Mouse (Mus musculus) intestine, embryonic 15.5 days (tissue): ENCODE data around the gene Snrpa1. TPM values are rescaled to one million over a fixed set of nuclear protein-coding genes. Genes with fewer than 3 reads are reported as not detected.

ENCODE experiments used
- ATAC-seq: fragments of 200-750 bp; cut with Nextera tagmentation; 2 replicates; pipeline ENCODE4 v1.8.0; 2017; ENCODE audit warnings: moderate TSS enrichment, moderate library complexity
- H3K27ac ChIP-seq: fragments of 300-500 bp; sonication (generic); 2 replicates; pipeline ENCODE4 v1.5.1; 2015; ENCODE audit warnings: mild to moderate bottlenecking, inconsistent platforms
- H3K27me3 ChIP-seq: fragments of 300-500 bp; sonication (generic); replicated peaks from 2 replicates; pipeline ENCODE4 v1.6.1; 2015; ENCODE audit warnings: inconsistent platforms
- H3K36me3 ChIP-seq: fragments of 300-500 bp; sonication (generic); 2 replicates; pipeline ENCODE4 v1.6.1; 2015; ENCODE audit warnings: inconsistent platforms
- H3K4me1 ChIP-seq: fragments of 300-500 bp; sonication (generic); replicated peaks from 2 replicates; pipeline ENCODE4 v1.6.1; 2015; ENCODE audit warnings: inconsistent platforms
- H3K4me2 ChIP-seq: fragments of 300-500 bp; sonication (generic); replicated peaks from 2 replicates; pipeline ENCODE4 v1.6.1; 2015; ENCODE audit warnings: mild to moderate bottlenecking, inconsistent platforms
- H3K4me3 ChIP-seq: fragments of 300-500 bp; sonication (generic); replicated peaks from 2 replicates; pipeline ENCODE4 v1.5.1; 2015; ENCODE audit warnings: inconsistent platforms
- H3K9ac ChIP-seq: fragments of 300-500 bp; sonication (generic); 2 replicates; pipeline ENCODE4 v1.6.1; 2015; ENCODE audit warnings: inconsistent platforms
- H3K9me3 ChIP-seq: fragments of 300-500 bp; sonication (generic); 2 replicates; pipeline ENCODE4 v1.6.1; 2016; ENCODE audit warnings: inconsistent platforms
- WGBS: fragments of 180-500 bp; shearing (Covaris S2); methylation state at CpG from one replicate; pipeline ENCODE4 v1.1.7; 2015; 5-methylcytosine and 5-hydroxymethylcytosine counted together
- polyA plus RNA-seq: library from polyadenylated mRNA; unstranded; fragments of >200 nt; fragmentation: Nextera tagmentation; extraction: Ambion mirVana; gene quantifications from 2 replicates; pipeline ENCODE4 v1.2.1, GENCODE M21; 2015

The Snrpa1 gene
- polyA plus RNA-seq, 1 experiment from 2014 or later = 179 TPM

GRCm38 (mm10) chr7:66087652-66088051 lies 28.8 kb downstream of the Snrpa1 start:
- H3K9ac ChIP-seq = no peak overlapping the region
- H3K9me3 ChIP-seq = no peaks in the 10 kb centered on the region
- no peak for ATAC-seq
- no peak overlapping the region for H3K4me2 ChIP-seq
- 93% methylated on average over 4 of the region's 4 CpGs for WGBS
- H3K4me3 ChIP-seq = no peak overlapping the region
- no peaks in the 10 kb centered on the region for H3K27me3 ChIP-seq
- H3K36me3 ChIP-seq = peaks cover 62% of the 10 kb centered on the region
- no peak overlapping the region for H3K27ac ChIP-seq
- H3K4me1 ChIP-seq = 0 out of 2 replicates have a peak, but pooled peaks cover 5% of the 10 kb centered on the region

- H3K9ac ChIP-seq = no peak overlapping the region
- H3K4me3 ChIP-seq = no peak overlapping the region
- ATAC-seq = no peak
- 81% methylated on average over 2 of the region's 2 CpGs for WGBS
- no peaks in the 10 kb centered on the region for H3K9me3 ChIP-seq
- no peak overlapping the region for H3K4me2 ChIP-seq
- H3K27ac ChIP-seq = no peak overlapping the region
- H3K27me3 ChIP-seq = no peaks in the 10 kb centered on the region
- peaks cover 62% of the 10 kb centered on the region for H3K36me3 ChIP-seq
- H3K4me1 ChIP-seq = 0 out of 2 replicates have a peak, but pooled peaks cover 5% of the 10 kb centered on the region
These were observed 29.3 kb downstream of the Snrpa1 start for GRCm38 (mm10) chr7:66088077-66088476.

GRCm38 (mm10) chr7:66090676-66091190 lies 31.9 kb downstream of the Snrpa1 start:
- no peak overlapping the region for H3K4me3 ChIP-seq
- no peak overlapping the region for H3K4me2 ChIP-seq
- no peaks in the 10 kb centered on the region for H3K4me1 ChIP-seq
- H3K27me3 ChIP-seq = no peaks in the 10 kb centered on the region
- ATAC-seq = no peak
- peaks cover 48% of the 10 kb centered on the region for H3K36me3 ChIP-seq
- no peaks in the 10 kb centered on the region for H3K9me3 ChIP-seq
- no peak overlapping the region for H3K9ac ChIP-seq
- H3K27ac ChIP-seq = no peak overlapping the region
- 84% methylated on average over 11 of the region's 11 CpGs for WGBS

- no peak overlapping the region for H3K27ac ChIP-seq
- 85% methylated on average over 7 of the region's 7 CpGs for WGBS
- ATAC-seq = peak; percentile 25; the same call in 1 of the 2 replicates
- H3K4me1 ChIP-seq = no peaks in the 10 kb centered on the region
- H3K9ac ChIP-seq = no peak overlapping the region
- no peak overlapping the region for H3K4me3 ChIP-seq
- H3K27me3 ChIP-seq = no peaks in the 10 kb centered on the region
- peaks cover 44% of the 10 kb centered on the region for H3K36me3 ChIP-seq
- H3K4me2 ChIP-seq = no peak overlapping the region
- H3K9me3 ChIP-seq = no peaks in the 10 kb centered on the region
These were observed 32.8 kb downstream of the Snrpa1 start for GRCm38 (mm10) chr7:66091553-66091952.

GRCm38 (mm10) chr7:66092656-66093055 lies 33.9 kb downstream of the Snrpa1 start:
- no peak overlapping the region for H3K27ac ChIP-seq
- no peak overlapping the region for H3K9ac ChIP-seq
- H3K36me3 ChIP-seq = peaks cover 34% of the 10 kb centered on the region
- H3K4me3 ChIP-seq = no peak overlapping the region
- H3K4me2 ChIP-seq = no peak overlapping the region
- H3K4me1 ChIP-seq = no peaks in the 10 kb centered on the region
- H3K9me3 ChIP-seq = no peaks in the 10 kb centered on the region
- no peak for ATAC-seq
- WGBS = 87% methylated on average over 8 of the region's 8 CpGs
- no peaks in the 10 kb centered on the region for H3K27me3 ChIP-seq

- ATAC-seq = no peak
- no peak overlapping the region for H3K9ac ChIP-seq
- no peak overlapping the region for H3K27ac ChIP-seq
- no peaks in the 10 kb centered on the region for H3K9me3 ChIP-seq
- H3K4me1 ChIP-seq = no peaks in the 10 kb centered on the region
- no peaks in the 10 kb centered on the region for H3K27me3 ChIP-seq
- 77% methylated on average over 5 of the region's 5 CpGs for WGBS
- peaks cover 22% of the 10 kb centered on the region for H3K36me3 ChIP-seq
- no peak overlapping the region for H3K4me3 ChIP-seq
- H3K4me2 ChIP-seq = no peak overlapping the region
These were observed 35.3 kb downstream of the Snrpa1 start for GRCm38 (mm10) chr7:66094141-66094540.

GRCm38 (mm10) chr7:66098803-66099202 lies 40.0 kb downstream of the Snrpa1 start:
- H3K4me3 ChIP-seq = no peak overlapping the region
- WGBS = 80% methylated on average over 7 of the region's 7 CpGs
- H3K9ac ChIP-seq = no peak overlapping the region
- H3K4me2 ChIP-seq = no peak overlapping the region
- H3K9me3 ChIP-seq = no peaks in the 10 kb centered on the region
- H3K27me3 ChIP-seq = no peaks in the 10 kb centered on the region
- no peak overlapping the region for H3K27ac ChIP-seq
- H3K36me3 ChIP-seq = no peaks in the 10 kb centered on the region
- no peak for ATAC-seq
- H3K4me1 ChIP-seq = no peaks in the 10 kb centered on the region

- H3K9me3 ChIP-seq = no peaks in the 10 kb centered on the region
- H3K27ac ChIP-seq = no peak overlapping the region
- no peaks in the 10 kb centered on the region for H3K36me3 ChIP-seq
- H3K9ac ChIP-seq = no peak overlapping the region
- no peaks in the 10 kb centered on the region for H3K4me1 ChIP-seq
- no peaks in the 10 kb centered on the region for H3K27me3 ChIP-seq
- ATAC-seq = no peak
- no peak overlapping the region for H3K4me2 ChIP-seq
- no peak overlapping the region for H3K4me3 ChIP-seq
- 3% methylated on average over 4 of the region's 4 CpGs for WGBS
These were observed 43.1 kb downstream of the Snrpa1 start for GRCm38 (mm10) chr7:66101866-66102265.

GRCm38 (mm10) chr7:66104531-66104930 lies 45.7 kb downstream of the Snrpa1 start:
- H3K9me3 ChIP-seq = no peaks in the 10 kb centered on the region
- no peak overlapping the region for H3K9ac ChIP-seq
- no peaks in the 10 kb centered on the region for H3K36me3 ChIP-seq
- H3K27ac ChIP-seq = no peak overlapping the region
- H3K4me1 ChIP-seq = no peaks in the 10 kb centered on the region
- ATAC-seq = no peak
- H3K4me2 ChIP-seq = no peak overlapping the region
- H3K27me3 ChIP-seq = no peaks in the 10 kb centered on the region
- WGBS = 86% methylated on average over 5 of the region's 5 CpGs
- no peak overlapping the region for H3K4me3 ChIP-seq

GRCm38 (mm10) chr7:66105771-66106170 lies 47.0 kb downstream of the Snrpa1 start:
- 47% methylated on average over 4 of the region's 4 CpGs for WGBS
- no peaks in the 10 kb centered on the region for H3K36me3 ChIP-seq
- H3K27ac ChIP-seq = no peak overlapping the region

GRCm38 (mm10) chr7:66106581-66107056 lies 47.8 kb downstream of the Snrpa1 start:
- 63% methylated on average over 7 of the region's 7 CpGs for WGBS
- H3K9me3 ChIP-seq = no peaks in the 10 kb centered on the region
- H3K27ac ChIP-seq = no peak overlapping the region
- no peak overlapping the region for H3K4me2 ChIP-seq
- H3K4me1 ChIP-seq = no peaks in the 10 kb centered on the region
- no peak overlapping the region for H3K9ac ChIP-seq
- ATAC-seq = no peak
- H3K4me3 ChIP-seq = no peak overlapping the region
- H3K36me3 ChIP-seq = no peaks in the 10 kb centered on the region
- H3K27me3 ChIP-seq = no peaks in the 10 kb centered on the region

More at GRCm38 (mm10) chr7:66105771-66106170, 47.0 kb downstream of the Snrpa1 start:
- ATAC-seq = no peak
- no peak overlapping the region for H3K9ac ChIP-seq
- H3K4me3 ChIP-seq = no peak overlapping the region
- no peak overlapping the region for H3K4me2 ChIP-seq
- no peaks in the 10 kb centered on the region for H3K27me3 ChIP-seq
- H3K9me3 ChIP-seq = no peaks in the 10 kb centered on the region
- H3K4me1 ChIP-seq = no peaks in the 10 kb centered on the region

- WGBS = 70% methylated on average over 11 of the region's 11 CpGs
- H3K4me2 ChIP-seq = no peak overlapping the region
- no peaks in the 10 kb centered on the region for H3K36me3 ChIP-seq
- no peaks in the 10 kb centered on the region for H3K27me3 ChIP-seq
- H3K4me1 ChIP-seq = no peaks in the 10 kb centered on the region
- H3K4me3 ChIP-seq = no peak overlapping the region
- H3K9me3 ChIP-seq = no peaks in the 10 kb centered on the region
- no peak overlapping the region for H3K27ac ChIP-seq
- no peak for ATAC-seq
- no peak overlapping the region for H3K9ac ChIP-seq
These were observed 48.4 kb downstream of the Snrpa1 start for GRCm38 (mm10) chr7:66107206-66107605.

- Histone ChIP-seq H3K9me3 (no peaks in the 10 kb centered on the region), H3K27me3 (no peaks in the 10 kb centered on the region), H3K36me3 (no peaks in the 10 kb centered on the region), H3K4me2 (no peak overlapping the region), H3K4me3 (no peak overlapping the region), H3K27ac (no peak overlapping the region), H3K4me1 (no peaks in the 10 kb centered on the region), H3K9ac (no peak overlapping the region)
- no peak for ATAC-seq
- 16% methylated on average over 7 of the region's 7 CpGs for WGBS
These were observed 49.1 kb downstream of the Snrpa1 start for GRCm38 (mm10) chr7:66107930-66108329.
